Mouse (Mus musculus): ENCODE measurements around the gene Baiap2l1. TPM values are rescaled to one million over a fixed set of nuclear protein-coding genes. Genes with fewer than 3 reads are reported as not detected.

Gene Baiap2l1
- polyA plus RNA-seq, 1 experiment from 2014 or later: 1.8 TPM

GRCm38 (mm10) chr5:144238969-144239368 lies 118.9 kb downstream of the Baiap2l1 start:
- no peak overlapping the region for H3K4me2 ChIP-seq (ENCODE audit: low read length)
- no peak for ATAC-seq
- H3K4me1 ChIP-seq (ENCODE audit: control insufficient read depth, insufficient read depth, low read depth, low read length): no peaks in the 10 kb centered on the region
- WGBS: 82% methylated on average over 1 of the region's 1 CpGs
- no peak overlapping the region for H3K4me3 ChIP-seq (ENCODE audit: low read length)
- no peak overlapping the region for H3K9ac ChIP-seq (ENCODE audit: low read depth, low read length)
- H3K27me3 ChIP-seq (replicated peaks; ENCODE audit: control insufficient read depth, insufficient read depth, low read length): no peaks in the 10 kb centered on the region
- no peaks in the 10 kb centered on the region for H3K36me3 ChIP-seq (ENCODE audit: control insufficient read depth, insufficient read depth, low read length)
- no peak overlapping the region for H3K27ac ChIP-seq (ENCODE audit: low read depth, low read length)
- no peaks in the 10 kb centered on the region for H3K9me3 ChIP-seq (ENCODE audit: control insufficient read depth, low read length)

- Histone ChIP-seq H3K4me2 (ENCODE audit: low read length) (no peak overlapping the region), H3K4me3 (ENCODE audit: low read length) (no peak overlapping the region), H3K9me3 (ENCODE audit: control insufficient read depth, low read length) (no peaks in the 10 kb centered on the region), H3K4me1 (ENCODE audit: control insufficient read depth, insufficient read depth, low read depth, low read length) (no peaks in the 10 kb centered on the region), H3K36me3 (ENCODE audit: control insufficient read depth, insufficient read depth, low read length) (no peaks in the 10 kb centered on the region), H3K27ac (ENCODE audit: low read depth, low read length) (no peak overlapping the region), H3K9ac (ENCODE audit: low read depth, low read length) (no peak overlapping the region), H3K27me3 (replicated peaks; ENCODE audit: control insufficient read depth, insufficient read depth, low read length) (no peaks in the 10 kb centered on the region)
- ATAC-seq: no peak
- 84% methylated on average over 7 of the region's 7 CpGs for WGBS
Measured at GRCm38 (mm10) chr5:144234714-144235113, 123.2 kb downstream of the Baiap2l1 start.

- H3K27ac ChIP-seq (ENCODE audit: low read depth, low read length): no peak overlapping the region
- no peak for ATAC-seq
Measured at GRCm38 (mm10) chr5:144234222-144234621, 123.7 kb downstream of the Baiap2l1 start.

GRCm38 (mm10) chr5:144232531-144232930 lies 125.4 kb downstream of the Baiap2l1 start:
- Histone ChIP-seq H3K27ac (ENCODE audit: low read depth, low read length) (no peak overlapping the region), H3K4me2 (ENCODE audit: low read length) (no peak overlapping the region), H3K4me3 (ENCODE audit: low read length) (no peak overlapping the region), H3K36me3 (ENCODE audit: control insufficient read depth, insufficient read depth, low read length) (no peaks in the 10 kb centered on the region), H3K9me3 (ENCODE audit: control insufficient read depth, low read length) (no peaks in the 10 kb centered on the region), H3K27me3 (replicated peaks; ENCODE audit: control insufficient read depth, insufficient read depth, low read length) (no peaks in the 10 kb centered on the region), H3K9ac (ENCODE audit: low read depth, low read length) (no peak overlapping the region), H3K4me1 (ENCODE audit: control insufficient read depth, insufficient read depth, low read depth, low read length) (no peaks in the 10 kb centered on the region)
- WGBS: 80% methylated on average over 5 of the region's 5 CpGs
- ATAC-seq: no peak

More at GRCm38 (mm10) chr5:144234222-144234621, 123.7 kb downstream of the Baiap2l1 start:
- H3K9me3 ChIP-seq (ENCODE audit: control insufficient read depth, low read length): no peaks in the 10 kb centered on the region
- no peak overlapping the region for H3K4me3 ChIP-seq (ENCODE audit: low read length)
- 76% methylated on average over 6 of the region's 6 CpGs for WGBS
- no peaks in the 10 kb centered on the region for H3K36me3 ChIP-seq (ENCODE audit: control insufficient read depth, insufficient read depth, low read length)
- no peaks in the 10 kb centered on the region for H3K4me1 ChIP-seq (ENCODE audit: control insufficient read depth, insufficient read depth, low read depth, low read length)
- H3K27me3 ChIP-seq (replicated peaks; ENCODE audit: control insufficient read depth, insufficient read depth, low read length): no peaks in the 10 kb centered on the region
- no peak overlapping the region for H3K4me2 ChIP-seq (ENCODE audit: low read length)
- H3K9ac ChIP-seq (ENCODE audit: low read depth, low read length): no peak overlapping the region

- Histone ChIP-seq H3K36me3 (ENCODE audit: control insufficient read depth, insufficient read depth, low read length) (no peaks in the 10 kb centered on the region), H3K27ac (ENCODE audit: low read depth, low read length) (no peak overlapping the region), H3K27me3 (replicated peaks; ENCODE audit: control insufficient read depth, insufficient read depth, low read length) (no peaks in the 10 kb centered on the region), H3K9me3 (ENCODE audit: control insufficient read depth, low read length) (no peaks in the 10 kb centered on the region), H3K4me2 (ENCODE audit: low read length) (no peak overlapping the region), H3K4me3 (ENCODE audit: low read length) (no peak overlapping the region), H3K9ac (ENCODE audit: low read depth, low read length) (no peak overlapping the region), H3K4me1 (ENCODE audit: control insufficient read depth, insufficient read depth, low read depth, low read length) (no peaks in the 10 kb centered on the region)
- no peak for ATAC-seq
- WGBS: 87% methylated on average over 1 of the region's 1 CpGs
Measured at GRCm38 (mm10) chr5:144231410-144231809, 126.5 kb downstream of the Baiap2l1 start.

- no peak for ATAC-seq
- Histone ChIP-seq H3K9me3 (ENCODE audit: control insufficient read depth, low read length) (no peaks in the 10 kb centered on the region), H3K36me3 (ENCODE audit: control insufficient read depth, insufficient read depth, low read length) (no peaks in the 10 kb centered on the region)
Measured at GRCm38 (mm10) chr5:144230216-144230615, 127.7 kb downstream of the Baiap2l1 start.

GRCm38 (mm10) chr5:144226220-144226619 lies 131.7 kb downstream of the Baiap2l1 start:
- ATAC-seq: no peak
- H3K27me3 ChIP-seq (replicated peaks; ENCODE audit: control insufficient read depth, insufficient read depth, low read length): no peaks in the 10 kb centered on the region
- H3K4me2 ChIP-seq (ENCODE audit: low read length): no peak overlapping the region
- H3K4me3 ChIP-seq (ENCODE audit: low read length): no peak overlapping the region
- no peaks in the 10 kb centered on the region for H3K9me3 ChIP-seq (ENCODE audit: control insufficient read depth, low read length)
- peaks cover 13% of the 10 kb centered on the region for H3K4me1 ChIP-seq (ENCODE audit: control insufficient read depth, insufficient read depth, low read depth, low read length)
- H3K9ac ChIP-seq (ENCODE audit: low read depth, low read length): no peak overlapping the region
- no peaks in the 10 kb centered on the region for H3K36me3 ChIP-seq (ENCODE audit: control insufficient read depth, insufficient read depth, low read length)
- H3K27ac ChIP-seq (ENCODE audit: low read depth, low read length): no peak overlapping the region
- 27% methylated on average over 11 of the region's 11 CpGs for WGBS

More at GRCm38 (mm10) chr5:144230216-144230615, 127.7 kb downstream of the Baiap2l1 start:
- H3K4me1 ChIP-seq (ENCODE audit: control insufficient read depth, insufficient read depth, low read depth, low read length): no peaks in the 10 kb centered on the region
- no peaks in the 10 kb centered on the region for H3K27me3 ChIP-seq (replicated peaks; ENCODE audit: control insufficient read depth, insufficient read depth, low read length)
- 83% methylated on average over 7 of the region's 7 CpGs for WGBS
- no peak overlapping the region for H3K4me3 ChIP-seq (ENCODE audit: low read length)
- no peak overlapping the region for H3K4me2 ChIP-seq (ENCODE audit: low read length)
- no peak overlapping the region for H3K27ac ChIP-seq (ENCODE audit: low read depth, low read length)
- H3K9ac ChIP-seq (ENCODE audit: low read depth, low read length): no peak overlapping the region

GRCm38 (mm10) chr5:144223899-144224816 lies 133.8 kb downstream of the Baiap2l1 start:
- peaks cover 13% of the 10 kb centered on the region for H3K4me1 ChIP-seq (ENCODE audit: control insufficient read depth, insufficient read depth, low read depth, low read length)
- H3K4me2 ChIP-seq (ENCODE audit: low read length): peak overlapping the region; percentile 94
- WGBS: 25% methylated on average over 18 of the region's 18 CpGs
- peak overlapping the region; percentile 74 for H3K9ac ChIP-seq (ENCODE audit: low read depth, low read length)
- no peaks in the 10 kb centered on the region for H3K27me3 ChIP-seq (replicated peaks; ENCODE audit: control insufficient read depth, insufficient read depth, low read length)
- peak overlapping the region; percentile 67 for H3K27ac ChIP-seq (ENCODE audit: low read depth, low read length)
- ATAC-seq: 0 out of 2 replicates have a peak, but pooled peaks have one; percentile 31
- peak overlapping the region; percentile 52 for H3K4me3 ChIP-seq (ENCODE audit: low read length)
- no peaks in the 10 kb centered on the region for H3K9me3 ChIP-seq (ENCODE audit: control insufficient read depth, low read length)
- no peaks in the 10 kb centered on the region for H3K36me3 ChIP-seq (ENCODE audit: control insufficient read depth, insufficient read depth, low read length)

GRCm38 (mm10) chr5:144223503-144223862 lies 134.4 kb downstream of the Baiap2l1 start, which contains the start of gene Tecpr1:
Gene Tecpr1, minus strand, starts transcription at chr5:144223615.
- peak within 1 kb of the TSS; percentile 74 for H3K27ac ChIP-seq (ENCODE audit: low read depth, low read length)
- peak; percentile 98 for ATAC-seq
- no peaks in the 10 kb centered on the region for H3K36me3 ChIP-seq (ENCODE audit: control insufficient read depth, insufficient read depth, low read length)
- H3K4me2 ChIP-seq (ENCODE audit: low read length): peak within 1 kb of the TSS; percentile 94
- H3K9me3 ChIP-seq (ENCODE audit: control insufficient read depth, low read length): no peaks in the 10 kb centered on the region
- WGBS: under 1% methylated on average over 37 of the region's 37 CpGs
- no peaks in the 10 kb centered on the region for H3K27me3 ChIP-seq (replicated peaks; ENCODE audit: control insufficient read depth, insufficient read depth, low read length)
- H3K4me1 ChIP-seq (ENCODE audit: control insufficient read depth, insufficient read depth, low read depth, low read length): peaks cover 13% of the 10 kb centered on the region
- H3K4me3 ChIP-seq (ENCODE audit: low read length): peak within 1 kb of the TSS; percentile 52
- peak within 1 kb of the TSS; percentile 74 for H3K9ac ChIP-seq (ENCODE audit: low read depth, low read length)
